Mouse (Mus musculus) CD4-positive, CD25-positive, alpha-beta regulatory T cell (primary cell): ENCODE data around the gene Enc1. TPM values are rescaled to one million over a fixed set of nuclear protein-coding genes. Genes with fewer than 3 reads are reported as not detected.

Source experiments
- polyA plus RNA-seq: library from polyadenylated mRNA; unstranded; fragments of 100-300 nt; shearing (Covaris generic); gene quantifications from one replicate; pipeline ENCODE4 v1.2.1, GENCODE M21; 2017

The Enc1 gene
- polyA plus RNA-seq: 0.50 TPM

GRCm38 (mm10) chr13:97240965-97241786 is at the start of gene Enc1:
Enc1 (plus strand) TSS chr13:97241105.

GRCm38 (mm10) chr13:97197932-97198562 is 42.9 kb upstream of the Enc1 start, which contains the start of gene Hexb:
Hexb (minus strand) TSS chr13:97198357.

Other genes starting within 250 kb of the Enc1 start
- not detected for gene 1700029F12Rik, start 206.7 kb upstream of the Enc1 start, polyA plus RNA-seq
- 0.29 TPM for gene Fam169a, start 173.8 kb upstream of the Enc1 start, polyA plus RNA-seq
- gene Gm6169, start 141.9 kb upstream of the Enc1 start, polyA plus RNA-seq: 2.9 TPM
- 40.2 TPM for gene Gfm2, start 103.2 kb upstream of the Enc1 start, polyA plus RNA-seq
- gene Nsa2, start 103.2 kb upstream of the Enc1 start, polyA plus RNA-seq: 69.0 TPM
- gene Hexb, start 42.7 kb upstream of the Enc1 start, polyA plus RNA-seq: 90.8 TPM